Mouse (Mus musculus): Measurements from ENCODE around the gene Pnpla3. TPM values are rescaled to one million over a fixed set of nuclear protein-coding genes. Genes with fewer than 3 reads are reported as not detected.

Pnpla3 gene
- total RNA-seq, 2 experiments from 2014 or later = 1.8 to 18.9 TPM

- no peak for DNase-seq
- Histone ChIP-seq H3K4me3 (no peak overlapping the region), H3K27ac (no peak overlapping the region)
- intact Hi-C loops (cut with DNase I) = no loop called here
- TF ChIP-seq CTCF (IDR thresholded peaks at IDR 0.05) = no peak
Observed at GRCm38 (mm10) chr15:84186196-84186595, 18.6 kb downstream of the Pnpla3 start.

GRCm38 (mm10) chr15:84188887-84189530 is 21.4 kb downstream of the Pnpla3 start:
- no peak overlapping the region for H3K27ac ChIP-seq
- no peak for DNase-seq
- no peak overlapping the region for H3K4me3 ChIP-seq
- no peak for TF ChIP-seq CTCF (IDR thresholded peaks at IDR 0.05)
- intact Hi-C loops (cut with DNase I) = no loop called here

DNA sequence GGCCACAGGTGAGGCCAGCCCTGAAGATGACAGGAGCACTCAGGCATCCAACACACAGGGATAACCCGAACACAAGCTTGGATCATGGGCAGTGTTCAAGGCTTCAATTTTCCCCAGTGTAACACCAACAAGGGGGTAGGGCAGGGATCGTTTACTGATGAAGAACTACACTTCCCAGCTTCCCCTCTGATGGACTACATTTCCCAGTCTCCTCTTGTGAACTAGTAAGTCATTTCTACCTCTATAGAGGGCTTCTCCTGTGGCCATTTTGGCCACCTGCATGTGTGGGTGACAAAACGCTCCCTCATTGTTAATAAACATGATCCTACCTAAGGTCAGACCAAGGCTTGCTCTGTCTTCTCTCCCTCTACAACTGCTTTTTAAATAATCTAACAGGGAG is 22.2 kb downstream of the Pnpla3 start:
- H3K27ac ChIP-seq = no peak overlapping the region

GRCm38 (mm10) chr15:84191724-84192057 is 24.1 kb downstream of the Pnpla3 start:
- DNase-seq = no peak
- intact Hi-C loops (cut with DNase I) = loop anchor here (10.0 kb wide), 1 partner anchor 793 kb away; the partner anchor contains the start of gene 5031439G07Rik
- no peak for TF ChIP-seq CTCF (IDR thresholded peaks at IDR 0.05)
- peak overlapping the region; percentile 97 for H3K27ac ChIP-seq
- H3K4me3 ChIP-seq = peak overlapping the region; percentile 99

More for the DNA sequence above, 22.2 kb downstream of the Pnpla3 start:
- no peak for TF ChIP-seq CTCF (IDR thresholded peaks at IDR 0.05)
- no peak overlapping the region for H3K4me3 ChIP-seq
- DNase-seq = no peak
- intact Hi-C loops (cut with DNase I) = loop anchor here (10.0 kb wide), 1 partner anchor 795 kb away; the partner anchor contains the start of gene 5031439G07Rik

DNA sequence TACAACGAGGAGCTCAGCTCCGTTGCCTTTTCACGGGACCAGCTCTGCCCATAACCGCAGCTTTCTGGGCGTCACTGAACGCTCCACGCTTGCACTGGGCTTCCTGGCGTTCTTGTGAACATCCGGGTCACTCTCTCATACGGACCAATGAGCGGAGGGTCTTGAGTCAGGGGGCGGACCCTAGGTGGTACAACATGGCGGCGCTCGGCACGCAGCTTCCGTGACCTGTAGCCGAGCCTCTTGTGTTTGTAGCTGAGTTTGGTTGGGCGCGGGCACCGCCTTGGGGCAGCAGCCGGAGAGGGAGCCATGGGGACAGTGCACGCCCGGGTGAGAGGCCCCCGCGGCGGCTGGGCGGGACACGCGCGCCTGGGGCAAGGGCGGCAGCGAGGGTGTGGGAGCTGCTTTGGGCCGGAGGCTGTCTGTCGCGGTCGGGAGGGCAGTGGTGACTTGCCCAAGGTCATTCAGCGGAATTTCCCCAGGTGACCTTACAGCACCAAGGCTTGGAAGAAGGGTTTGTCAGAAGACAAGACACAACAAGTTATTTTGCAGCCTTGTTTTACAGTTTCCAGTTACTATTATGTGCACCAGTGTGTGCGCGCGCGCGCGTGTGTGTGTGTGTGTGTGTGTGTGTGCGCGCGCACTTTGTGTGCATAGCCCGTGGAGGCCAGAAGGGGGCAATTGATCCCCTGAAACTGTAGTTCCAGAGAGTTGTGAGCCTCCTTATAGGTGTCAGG is 24.6 kb downstream of the Pnpla3 start, which contains the start of gene Samm50:
TSS of gene Samm50 (plus strand) at position 184 of the 734 bp plus-strand sequence.
- no peak; the same call in 1 of the 2 replicates for TF ChIP-seq CTCF (IDR thresholded peaks at IDR 0.05)
- DNase-seq = peak; percentile 94
- peak within 1 kb of the TSS; percentile 99 for H3K4me3 ChIP-seq
- intact Hi-C loops (cut with DNase I) = loop anchor here (10.0 kb wide), 1 partner anchor 793 kb away; the partner anchor contains the start of gene 5031439G07Rik
- H3K27ac ChIP-seq = peak within 1 kb of the TSS; percentile 97

- intact Hi-C loops (cut with DNase I) = loop anchor here (10.0 kb wide), 1 partner anchor 788 kb away; the partner anchor contains the start of gene 5031439G07Rik
- no peak for TF ChIP-seq CTCF (IDR thresholded peaks at IDR 0.05)
- Histone ChIP-seq H3K4me3 (no peak overlapping the region), H3K27ac (peak overlapping the region; percentile 61)
- DNase-seq = no peak
Observed at GRCm38 (mm10) chr15:84196486-84197165, 29.0 kb downstream of the Pnpla3 start.

GRCm38 (mm10) chr15:84207327-84207726 is 39.7 kb downstream of the Pnpla3 start:
- no peak for TF ChIP-seq CTCF (IDR thresholded peaks at IDR 0.05)
- intact Hi-C loops (cut with DNase I) = no loop called here
- DNase-seq = no peak

GRCm38 (mm10) chr15:84209517-84210412 is 42.1 kb downstream of the Pnpla3 start:
- H3K27ac ChIP-seq = peak overlapping the region; percentile 56
- no peak for DNase-seq

More at GRCm38 (mm10) chr15:84207327-84207726, 39.7 kb downstream of the Pnpla3 start:
- no peak overlapping the region for H3K4me3 ChIP-seq
- no peak overlapping the region for H3K27ac ChIP-seq

GRCm38 (mm10) chr15:84210461-84210860 is 42.8 kb downstream of the Pnpla3 start:
- Histone ChIP-seq H3K4me3 (no peak overlapping the region), H3K27ac (peak overlapping the region; percentile 56)
- DNase-seq = no peak
- intact Hi-C loops (cut with DNase I) = no loop called here
- no peak for TF ChIP-seq CTCF (IDR thresholded peaks at IDR 0.05)

More at GRCm38 (mm10) chr15:84209517-84210412, 42.1 kb downstream of the Pnpla3 start:
- TF ChIP-seq CTCF (IDR thresholded peaks at IDR 0.05) = no peak
- intact Hi-C loops (cut with DNase I) = no loop called here
- H3K4me3 ChIP-seq = no peak overlapping the region

- DNase-seq = no peak
- no peak overlapping the region for H3K27ac ChIP-seq
- no peak for TF ChIP-seq CTCF (IDR thresholded peaks at IDR 0.05)
- H3K4me3 ChIP-seq = no peak overlapping the region
- intact Hi-C loops (cut with DNase I) = no loop called here
Observed at GRCm38 (mm10) chr15:84210941-84211340, 43.3 kb downstream of the Pnpla3 start.

DNA sequence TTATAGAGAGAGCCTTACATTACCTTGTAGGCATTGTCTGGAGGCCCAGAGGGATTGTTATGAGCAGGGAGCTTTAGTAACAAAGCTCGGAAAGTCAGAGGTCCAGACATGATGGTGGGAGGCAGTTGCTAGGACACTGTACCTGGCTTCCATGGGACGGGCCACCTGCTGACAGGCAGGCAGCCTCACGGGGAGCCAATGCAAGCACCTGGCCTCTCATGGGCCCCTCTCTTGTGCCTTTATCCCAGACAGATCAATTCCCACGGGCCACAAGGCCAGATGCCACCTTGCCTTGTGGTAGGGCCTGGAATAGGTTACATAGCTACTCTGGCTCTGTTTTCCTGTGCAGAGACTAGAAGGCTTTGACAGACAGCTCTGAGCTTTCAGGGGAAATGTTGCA is 43.9 kb downstream of the Pnpla3 start:
- 0 out of 2 replicates have a peak overlapping the region, but pooled peaks have one; percentile 3 for H3K27ac ChIP-seq
- H3K4me3 ChIP-seq = no peak overlapping the region
- intact Hi-C loops (cut with DNase I) = no loop called here
- TF ChIP-seq CTCF (IDR thresholded peaks at IDR 0.05) = no peak
- DNase-seq = no peak
